Mouse (Mus musculus): ENCODE data around the gene Irf7.

Gene Irf7

DNA sequence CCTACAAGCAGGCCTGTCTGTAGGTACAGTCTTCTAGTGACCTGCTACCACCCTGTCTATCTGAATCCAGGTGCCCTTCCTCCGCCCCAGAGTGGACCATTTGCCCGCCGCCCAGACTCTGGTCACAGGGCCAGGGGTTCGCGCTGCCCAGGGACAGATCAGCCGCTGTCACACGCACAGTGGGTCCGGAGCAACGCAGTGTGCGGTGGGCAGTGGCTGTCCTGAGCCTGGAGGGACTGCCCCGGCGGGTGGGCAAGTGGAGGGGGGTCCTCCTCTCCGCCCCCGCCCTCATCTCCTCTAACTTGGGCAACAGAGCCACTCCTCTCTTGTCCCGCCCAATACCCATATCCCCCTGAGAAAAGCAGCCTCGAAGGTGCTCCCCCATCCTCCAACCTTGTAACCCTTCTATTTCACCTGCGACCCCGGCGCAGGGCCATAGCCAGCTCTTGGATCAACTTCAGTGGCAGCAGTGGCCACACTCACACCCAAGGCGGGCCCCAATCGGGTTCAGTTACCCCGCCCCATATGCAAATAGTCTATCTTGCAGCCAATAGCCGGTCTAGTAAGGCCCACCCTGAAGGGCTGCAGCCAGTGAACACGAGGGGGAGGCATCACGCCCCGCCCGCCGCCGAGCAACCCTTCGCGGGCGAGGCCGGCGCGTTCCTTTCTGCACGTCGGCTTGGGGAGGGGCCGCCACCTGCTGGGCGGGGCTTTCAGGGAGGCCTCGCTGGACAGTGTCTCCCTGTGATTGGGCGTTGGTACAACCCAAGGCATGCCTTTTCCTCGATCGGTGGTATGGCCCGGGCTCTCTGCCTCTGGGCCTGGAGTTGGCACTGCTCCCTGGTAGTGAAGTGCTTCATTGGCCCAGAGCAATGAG, 44.8 kb downstream of the Irf7 start:
- in situ Hi-C loops (cut with MboI, MseI), result no loop called here

DNA sequence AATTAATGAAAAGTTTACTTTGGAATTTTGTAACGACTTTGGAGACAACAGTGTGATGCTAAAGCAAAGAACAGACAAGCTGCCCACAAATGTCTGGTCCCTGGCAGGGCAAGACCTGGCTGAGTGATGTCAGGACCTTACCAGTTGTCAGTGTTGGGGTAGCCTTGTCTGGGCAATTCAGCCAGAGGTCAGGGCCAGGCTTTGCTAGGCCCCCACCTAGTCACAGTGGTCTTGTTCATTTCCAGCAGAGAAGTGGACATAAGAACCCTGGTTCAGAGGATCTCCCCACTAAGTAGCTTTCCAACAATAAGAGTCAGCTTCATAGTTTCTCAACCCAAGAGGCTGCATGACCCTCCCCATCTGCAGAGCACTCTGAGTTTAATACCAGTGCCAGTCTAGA, 45.9 kb downstream of the Irf7 start:
- in situ Hi-C loops (cut with MboI, MseI), result no loop called here

DNA sequence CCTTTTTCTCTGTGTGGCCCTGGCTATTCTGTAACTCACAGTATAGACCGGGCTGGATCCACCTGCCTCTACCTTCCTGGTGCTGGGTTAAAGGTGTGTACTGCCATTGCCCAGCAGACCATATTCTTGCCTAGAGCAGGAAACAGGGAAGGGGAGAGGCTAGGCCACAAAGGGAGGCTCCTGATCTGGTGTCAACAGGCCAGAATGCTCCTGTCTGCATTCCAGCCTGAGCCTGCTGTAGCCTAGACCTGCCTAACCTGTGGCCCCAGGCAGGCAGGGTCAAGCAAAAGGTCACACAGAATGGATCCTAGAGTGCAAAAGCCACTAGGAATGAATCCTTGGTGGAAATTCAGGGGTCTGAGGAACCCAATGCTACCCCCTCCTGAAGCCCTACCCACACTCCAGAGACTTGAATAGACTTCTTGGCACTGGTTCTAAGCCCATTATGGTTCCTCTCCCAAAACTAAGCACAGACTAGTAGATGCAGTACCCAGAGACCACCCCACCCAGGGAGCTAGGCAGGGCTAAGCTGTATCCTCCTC, 46.7 kb downstream of the Irf7 start:
- in situ Hi-C loops (cut with MboI, MseI), result no loop called here

DNA sequence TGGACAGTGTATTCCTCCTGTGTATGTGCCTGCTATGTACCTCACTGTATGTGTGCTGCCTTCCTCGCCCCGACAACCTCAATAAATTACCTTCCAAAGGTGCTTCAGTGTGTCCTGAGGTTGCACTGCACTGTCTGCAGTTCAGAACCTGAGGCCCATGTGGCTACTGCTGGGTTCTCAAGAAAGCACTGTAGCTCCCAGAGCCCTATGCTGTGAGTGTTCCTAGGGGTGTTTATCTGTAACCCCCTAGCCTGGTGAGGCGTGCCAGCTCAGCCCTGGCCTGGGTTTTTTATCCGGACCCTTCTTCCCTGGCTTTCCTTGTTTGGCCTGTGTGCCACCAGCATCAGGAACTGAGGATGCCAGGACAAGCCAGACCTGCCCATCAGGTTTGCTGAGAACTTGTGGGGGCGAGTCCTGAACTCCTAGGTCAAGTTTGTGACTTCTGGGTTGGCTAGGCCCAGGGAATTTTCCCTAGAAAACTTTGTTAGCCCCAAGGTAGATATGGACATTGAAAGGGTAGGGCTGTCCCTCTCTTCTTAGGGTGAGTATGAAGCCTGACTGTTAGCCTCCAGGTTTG, 47.6 kb downstream of the Irf7 start:
- in situ Hi-C loops (cut with MboI, MseI), result no loop called here

DNA sequence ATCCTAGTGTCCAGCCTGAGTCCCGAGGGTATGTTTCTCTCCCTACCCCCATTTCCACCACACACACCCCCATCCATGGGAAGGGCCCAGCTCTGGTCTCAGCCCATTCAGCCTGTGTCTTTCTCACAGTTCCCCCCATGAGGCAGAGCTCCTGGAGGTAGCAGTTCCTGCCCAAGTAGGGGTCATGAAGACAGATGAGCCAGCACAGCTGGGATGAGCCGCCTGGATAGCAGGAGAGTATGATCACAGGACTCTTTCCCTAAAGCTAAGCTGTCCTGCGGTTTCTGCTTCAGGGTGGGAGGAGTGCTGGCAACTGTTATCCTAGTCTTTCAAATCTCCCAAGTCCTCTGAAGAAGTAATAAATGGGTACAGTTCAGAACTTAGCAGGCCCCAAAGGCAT, 48.1 kb downstream of the Irf7 start:
- in situ Hi-C loops (cut with MboI, MseI), result no loop called here

DNA sequence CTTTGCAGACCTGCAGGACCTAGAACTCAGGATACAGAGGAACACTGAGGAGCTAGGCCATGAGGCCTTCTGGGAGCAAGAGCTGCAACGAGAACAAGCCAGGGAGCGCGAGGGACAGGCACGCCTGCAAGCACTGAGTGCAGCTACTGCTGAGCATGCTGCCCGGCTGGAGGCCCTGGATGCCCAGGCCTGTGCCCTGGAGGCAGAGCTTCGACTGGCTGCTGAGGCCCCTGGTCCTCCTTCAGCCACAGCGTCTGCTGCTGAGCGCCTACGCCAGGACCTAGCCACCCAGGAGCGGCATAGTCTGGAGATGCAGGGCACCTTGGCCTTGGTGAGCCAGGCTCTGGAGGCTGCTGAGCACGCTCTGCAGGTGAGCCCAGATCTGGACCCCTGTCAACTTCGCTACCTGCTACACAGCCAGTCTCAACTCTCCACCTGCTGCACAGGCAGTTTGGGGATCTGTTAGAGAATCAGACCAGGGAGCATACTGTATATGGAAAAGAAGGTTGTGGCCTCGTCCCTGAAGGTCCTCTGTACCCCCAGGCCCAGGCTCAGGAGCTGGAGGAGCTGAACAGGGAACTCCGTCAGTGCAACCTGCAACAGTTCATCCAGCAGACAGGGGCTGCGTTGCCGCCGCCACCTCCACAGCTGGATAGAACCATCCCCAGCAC, 48.8 kb downstream of the Irf7 start:
- in situ Hi-C loops (cut with MboI, MseI), result no loop called here

DNA sequence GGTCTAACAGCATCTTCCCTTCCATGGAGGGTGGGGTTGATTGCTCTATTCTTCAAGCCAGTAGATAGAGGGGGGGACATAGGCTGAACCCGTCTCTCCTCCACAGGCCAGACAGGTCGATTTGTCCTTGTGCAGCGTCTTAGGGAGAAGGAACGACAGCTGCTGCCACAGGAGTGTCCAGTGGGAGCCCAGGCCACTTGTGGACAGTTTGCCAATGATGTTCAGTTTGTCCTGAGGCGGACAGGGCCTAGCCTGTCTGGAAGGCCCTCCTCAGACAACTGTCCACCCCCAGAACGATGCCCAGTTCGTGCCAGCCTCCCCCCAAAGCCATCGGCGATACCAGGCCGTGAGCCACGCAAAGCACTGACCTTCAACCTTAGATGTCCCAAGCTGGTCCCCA, 49.4 kb downstream of the Irf7 start:
- in situ Hi-C loops (cut with MboI, MseI), result no loop called here

DNA sequence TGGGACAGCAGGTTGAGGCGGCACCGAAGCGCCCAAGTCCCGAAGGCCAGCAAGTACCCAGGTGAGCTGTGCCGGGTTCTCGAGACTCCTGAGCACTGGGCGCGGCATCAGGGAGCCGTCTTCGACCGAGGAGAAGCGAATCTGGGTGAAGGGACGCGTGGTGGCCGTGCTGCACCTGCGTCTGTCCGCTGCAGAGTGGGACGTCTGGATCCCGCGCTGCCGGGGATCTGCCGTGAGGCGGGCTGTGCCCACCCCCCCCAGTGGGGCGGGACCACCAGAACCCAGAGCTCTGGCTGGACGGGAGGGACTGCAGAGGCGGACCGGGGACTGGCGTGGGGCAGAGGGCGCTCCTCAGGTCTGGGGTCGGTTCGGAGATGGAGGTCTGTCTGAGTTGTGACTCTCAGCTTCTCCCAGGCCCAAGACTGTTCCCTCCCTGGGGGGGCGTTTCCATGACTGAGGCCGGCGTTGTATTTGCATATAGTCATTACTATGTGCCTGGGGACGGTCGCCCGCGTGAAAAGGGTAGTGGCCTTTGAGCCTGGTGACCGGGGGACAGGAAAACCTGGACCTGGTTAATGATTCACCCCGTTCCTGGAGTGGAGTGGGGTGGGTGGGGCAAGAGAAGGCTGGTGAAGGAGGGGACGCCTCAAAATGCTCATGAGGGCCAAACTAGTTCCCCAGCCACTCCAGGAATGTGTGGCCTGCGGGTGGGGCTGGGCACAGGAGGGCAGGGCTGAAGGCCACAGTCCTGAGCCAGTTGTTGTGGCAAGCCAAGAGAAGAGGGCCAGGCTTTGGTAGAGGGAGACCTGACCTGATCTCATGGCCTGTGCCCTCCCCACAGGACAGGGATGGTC, 50.2 kb downstream of the Irf7 start:
- in situ Hi-C loops (cut with MboI, MseI), result no loop called here

DNA sequence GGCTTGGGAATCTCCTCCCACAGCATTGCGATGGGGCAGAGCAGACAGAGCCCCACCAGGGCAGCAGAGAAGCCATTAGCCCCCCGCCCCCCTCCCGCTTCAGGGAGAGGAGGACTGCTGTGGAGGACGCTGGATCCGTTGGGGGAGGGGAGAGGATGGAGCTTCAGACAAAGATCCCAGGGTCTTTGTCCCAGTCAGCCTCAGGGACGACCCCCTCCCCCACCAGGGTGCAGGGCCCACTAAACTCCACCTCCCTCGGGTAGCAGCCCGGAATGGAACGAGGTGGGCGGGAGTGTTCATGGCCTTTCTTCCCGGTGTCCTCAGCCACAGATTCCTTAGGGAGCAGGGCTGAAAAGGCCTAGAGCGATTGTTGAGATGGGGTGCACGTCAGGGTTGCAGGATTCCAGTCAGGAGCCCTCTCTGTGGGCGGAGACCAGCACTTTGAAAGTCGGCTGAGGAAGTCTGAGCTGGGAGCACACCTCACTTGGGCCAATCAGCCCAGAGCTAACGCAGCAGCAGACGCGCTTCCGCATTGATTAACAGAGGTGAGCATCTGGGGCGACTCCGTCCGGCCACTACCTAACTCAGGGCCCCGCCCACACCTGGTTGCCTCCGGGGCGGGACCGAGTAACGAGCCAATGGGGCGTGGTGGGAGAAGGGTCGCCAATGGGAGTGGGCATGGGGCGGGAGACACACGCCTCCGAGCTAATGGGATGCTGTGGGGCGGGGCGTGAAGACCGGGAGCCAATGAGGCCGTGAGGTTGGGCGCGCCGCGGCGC, 51.0 kb downstream of the Irf7 start, which contains the start of gene Rassf7:
TSS of gene Rassf7 (plus strand) at position 760 of the 779 bp plus-strand sequence.
- in situ Hi-C loops (cut with MboI, MseI), result no loop called here

DNA sequence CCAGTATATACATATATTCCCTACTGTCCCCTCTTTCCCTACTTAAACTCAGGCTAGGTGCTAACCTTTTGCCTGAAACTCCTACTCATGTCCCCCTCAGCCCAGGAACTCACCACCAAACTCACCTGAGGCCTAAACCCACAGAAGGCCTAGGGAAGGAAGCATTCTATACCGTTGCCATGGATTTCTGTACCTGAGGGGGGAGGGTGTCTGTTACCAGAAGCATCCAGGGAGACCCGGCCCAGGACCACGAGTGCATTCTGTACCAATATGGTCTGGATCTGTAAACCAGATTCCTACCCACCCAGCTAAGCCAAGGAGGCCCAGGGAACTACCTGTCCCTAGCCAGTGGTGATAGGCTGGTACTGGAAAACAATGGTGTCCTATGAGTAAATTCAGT, 52.0 kb downstream of the Irf7 start:
- in situ Hi-C loops (cut with MboI, MseI), result no loop called here

DNA sequence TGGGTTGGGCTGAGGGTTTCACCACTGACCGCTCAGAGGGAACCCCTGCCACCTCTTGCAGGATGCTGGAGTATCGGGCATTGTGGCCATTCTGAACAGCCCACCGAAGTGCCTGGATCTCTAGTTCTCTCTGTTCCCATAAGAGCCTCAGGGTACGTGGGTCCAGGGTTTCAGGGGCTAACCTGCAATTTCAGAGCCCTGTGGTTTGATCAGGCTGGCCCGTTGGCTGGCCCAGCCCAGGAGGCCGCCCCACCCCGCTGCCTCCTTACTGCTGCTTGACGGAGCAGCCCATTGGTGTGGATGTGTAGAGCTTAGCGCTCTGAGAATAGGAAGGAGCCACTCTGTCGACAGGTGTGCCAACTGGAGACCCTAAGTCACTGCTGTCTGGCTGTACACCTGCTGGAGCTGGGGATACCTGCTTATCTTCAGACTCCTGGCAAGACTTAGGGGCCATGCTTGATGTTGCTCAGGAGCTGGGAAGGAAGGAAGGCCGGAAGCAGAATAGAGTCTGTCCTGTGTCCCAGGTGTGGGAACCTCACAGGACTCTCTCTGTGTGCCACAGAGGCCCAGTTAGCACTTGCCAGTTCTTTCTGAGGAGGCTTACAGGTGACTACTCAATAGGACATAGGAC, 52.6 kb downstream of the Irf7 start, which contains the start of gene Lmntd2:
TSS of gene Lmntd2 (minus strand) at position 476 of the 631 bp plus-strand sequence.
- in situ Hi-C loops (cut with MboI, MseI), result no loop called here

DNA sequence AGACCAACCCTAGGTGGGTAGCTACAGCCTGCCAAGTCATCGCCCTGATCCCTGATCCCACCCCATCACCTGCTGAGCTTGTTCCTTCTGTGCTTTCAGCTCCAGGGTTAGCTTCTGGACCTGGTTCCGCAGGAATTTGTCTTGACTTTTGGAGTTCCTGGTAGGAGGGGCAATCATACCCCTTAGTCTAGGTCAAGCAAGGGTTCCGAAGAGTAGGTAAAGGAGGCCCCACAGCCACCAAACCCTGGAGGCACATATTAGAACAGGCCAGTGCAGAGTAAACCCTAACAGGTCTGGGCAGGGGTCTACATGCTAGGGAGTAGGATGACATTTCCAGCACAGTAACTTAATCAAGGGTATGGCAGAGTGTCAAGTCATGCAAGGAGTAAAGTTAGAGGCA, 53.1 kb downstream of the Irf7 start:
- in situ Hi-C loops (cut with MboI, MseI), result no loop called here
